In genomic region chr2:157487733-157488175, GRCm38 (mm10) we compare ENCODE assay signal across 11 mouse cellular contexts.
DNase-seq lines count a peak whose midpoint lies in the region; ATAC-seq and TF ChIP-seq lines count a peak whose summit lies in the region.
"Had no signal": no experiment of that assay in that cellular context is flagged by ENCODE, and none has a peak within 500 bp of the region (broad histone marks: within the 10 kb centered on the region; RNA-seq: fewer than 3 reads in every experiment).

No protein-coding gene starts in this region.

- H3K27me3 ChIP-seq in heart, embryonic 13.5 days (replicated peaks): peaks cover 8% of the 10 kb centered on the region
- no peaks in the 10 kb centered on the region for H3K27me3 ChIP-seq in heart, adult 2 months (ENCODE audit: control insufficient read depth, insufficient read depth, low read length)
- H3K27me3 ChIP-seq in forebrain, embryonic 12.5 days: no peaks in the 10 kb centered on the region
- H3K27me3 ChIP-seq in limb, embryonic 10.5 days (ENCODE audit: low read depth, poor library complexity, severe bottlenecking): no peaks in the 10 kb centered on the region
- H3K27me3 ChIP-seq in neural tube, embryonic 13.5 days: no peaks in the 10 kb centered on the region
- no peaks in the 10 kb centered on the region for H3K27me3 ChIP-seq in kidney, embryonic 16.5 days (ENCODE audit: insufficient read depth, low read length)

- no peak overlapping the region for H3K4me3 ChIP-seq in heart, embryonic 13.5 days
- H3K4me3 ChIP-seq in heart, adult 2 months: no peak overlapping the region
- no peak overlapping the region for H3K4me3 ChIP-seq in forebrain, embryonic 12.5 days (replicated peaks)
- no peak overlapping the region for H3K4me3 ChIP-seq in limb, embryonic 10.5 days
- H3K4me3 ChIP-seq in neural tube, embryonic 13.5 days: no peak overlapping the region
- H3K4me3 ChIP-seq in kidney, embryonic 16.5 days (ENCODE audit: low read length): no peak overlapping the region

- no peak for TF ChIP-seq POLR2A in heart, adult 2 months (IDR thresholded peaks at IDR 0.05; ENCODE audit: insufficient read depth, low read depth, low read length)

- H3K4me1 ChIP-seq in heart, embryonic 13.5 days: peaks cover 10% of the 10 kb centered on the region; the same call in 1 of the 2 replicates
- no peaks in the 10 kb centered on the region for H3K4me1 ChIP-seq in heart, adult 2 months (ENCODE audit: control insufficient read depth, insufficient read depth, low read length)
- H3K4me1 ChIP-seq in forebrain, embryonic 12.5 days: peaks cover 40% of the 10 kb centered on the region
- peaks cover 36% of the 10 kb centered on the region for H3K4me1 ChIP-seq in limb, embryonic 10.5 days
- peaks cover 27% of the 10 kb centered on the region for H3K4me1 ChIP-seq in neural tube, embryonic 13.5 days (replicated peaks)
- H3K4me1 ChIP-seq in kidney, embryonic 16.5 days (ENCODE audit: insufficient read depth, low read length): no peaks in the 10 kb centered on the region

- ATAC-seq in heart, embryonic 13.5 days (ENCODE audit: extremely low read depth, insufficient number of reproducible peaks, low FRiP score, low TSS enrichment): no peak
- ATAC-seq in forebrain, embryonic 12.5 days (ENCODE audit: low FRiP score): peak; percentile 82
- 0 out of 2 replicates have a peak, but pooled peaks have one; percentile 50 for ATAC-seq in neural tube, embryonic 13.5 days (ENCODE audit: low read depth)
- ATAC-seq in kidney, embryonic 16.5 days (ENCODE audit: low FRiP score, low TSS enrichment): no peak

- H3K36me3 ChIP-seq in heart, embryonic 13.5 days: no peaks in the 10 kb centered on the region
- no peaks in the 10 kb centered on the region for H3K36me3 ChIP-seq in heart, adult 2 months (ENCODE audit: control insufficient read depth, insufficient read depth, low read length)
- H3K36me3 ChIP-seq in forebrain, embryonic 12.5 days (replicated peaks): no peaks in the 10 kb centered on the region
- H3K36me3 ChIP-seq in limb, embryonic 10.5 days: no peaks in the 10 kb centered on the region
- H3K36me3 ChIP-seq in neural tube, embryonic 13.5 days: no peaks in the 10 kb centered on the region
- no peaks in the 10 kb centered on the region for H3K36me3 ChIP-seq in kidney, embryonic 16.5 days (ENCODE audit: insufficient read depth, low read length)

- TF ChIP-seq EP300 in heart, adult 2 months (IDR thresholded peaks at IDR 0.05; ENCODE audit: insufficient read depth, low read depth, low read length): no peak

- DNase-seq in heart, adult 2 months: no peak
- DNase-seq in limb, embryonic 10.5 days (ENCODE audit: low spot score): peak; percentile 31
- DNase-seq in layer of hippocampus, adult 9-11 months: no peak
- DNase-seq in layer of hippocampus, adult 8-10 months (ENCODE audit: low spot score in 2 of 2): no peak
- DNase-seq: adrenal gland, postnatal 14 days; kidney, adult 8-10 months; lung, embryonic 14.5 days had no signal

- H3K9me3 ChIP-seq in heart, embryonic 13.5 days: no peaks in the 10 kb centered on the region
- H3K9me3 ChIP-seq in forebrain, embryonic 12.5 days: no peaks in the 10 kb centered on the region
- H3K9me3 ChIP-seq in limb, embryonic 10.5 days (replicated peaks): no peaks in the 10 kb centered on the region
- no peaks in the 10 kb centered on the region for H3K9me3 ChIP-seq in neural tube, embryonic 13.5 days
- no peaks in the 10 kb centered on the region for H3K9me3 ChIP-seq in kidney, embryonic 16.5 days (ENCODE audit: low read length)

- intact Hi-C loops in heart, adult 2 months (cut with DNase I): no loop called here

- no peak for TF ChIP-seq CTCF in heart, adult 2 months (IDR thresholded peaks at IDR 0.05)

- peak overlapping the region; percentile 31 for H3K4me2 ChIP-seq in heart, embryonic 13.5 days
- peak overlapping the region; percentile 19 for H3K4me2 ChIP-seq in forebrain, embryonic 12.5 days
- H3K4me2 ChIP-seq in neural tube, embryonic 13.5 days: 0 out of 2 replicates have a peak overlapping the region, but pooled peaks have one; percentile 0
- no peak overlapping the region for H3K4me2 ChIP-seq in kidney, embryonic 16.5 days (replicated peaks; ENCODE audit: low read depth, low read length)
- H3K4me2 ChIP-seq: lung, embryonic 14.5 days had no signal

- 20% methylated on average over 12 of the region's 12 CpGs for WGBS in heart, embryonic 13.5 days
- 39% methylated on average over 11 of the region's 12 CpGs for WGBS in heart, adult 2 months
- WGBS in forebrain, embryonic 12.5 days: 8% methylated on average over 12 of the region's 12 CpGs
- 51% methylated on average over 12 of the region's 12 CpGs for WGBS in limb, embryonic 10.5 days
- WGBS in neural tube, embryonic 13.5 days: 14% methylated on average over 12 of the region's 12 CpGs
- 35% methylated on average over 12 of the region's 12 CpGs for WGBS in kidney, embryonic 16.5 days

- H3K9ac ChIP-seq in heart, embryonic 13.5 days: no peak overlapping the region
- H3K9ac ChIP-seq in heart, adult 2 months (ENCODE audit: low read depth, low read length): no peak overlapping the region
- H3K9ac ChIP-seq in forebrain, embryonic 12.5 days: peak overlapping the region; percentile 8; the same call in 1 of the 2 replicates
- H3K9ac ChIP-seq in neural tube, embryonic 13.5 days: peak overlapping the region; percentile 2; the same call in 1 of the 2 replicates
- no peak overlapping the region for H3K9ac ChIP-seq in kidney, embryonic 16.5 days (replicated peaks; ENCODE audit: low read length)
- H3K9ac ChIP-seq: lung, embryonic 14.5 days had no signal

- no peak overlapping the region for H3K27ac ChIP-seq in heart, embryonic 13.5 days (replicated peaks)
- H3K27ac ChIP-seq in heart, adult 2 months: no peak overlapping the region
- peak overlapping the region; percentile 94 for H3K27ac ChIP-seq in forebrain, embryonic 12.5 days
- peak overlapping the region; percentile 66 for H3K27ac ChIP-seq in limb, embryonic 10.5 days
- H3K27ac ChIP-seq in neural tube, embryonic 13.5 days (replicated peaks): peak overlapping the region; percentile 59
- H3K27ac ChIP-seq in kidney, embryonic 16.5 days (ENCODE audit: low read length): no peak overlapping the region

- no peaks in the 10 kb centered on the region for H3K79me2 ChIP-seq in heart, adult 2 months (replicated peaks; ENCODE audit: control insufficient read depth, insufficient read depth, low read length)

Comparison
In these comparisons a context has a peak if more than half of its experiments do, and no peak if none do; other contexts are left out.
1. ATAC-seq: peak in forebrain, embryonic 12.5 days (single experiment) and neural tube, embryonic 13.5 days (single experiment); none in heart, embryonic 13.5 days (single experiment) and kidney, embryonic 16.5 days (single experiment).
2. H3K27ac ChIP-seq: peak in forebrain, embryonic 12.5 days (single experiment), limb, embryonic 10.5 days (single experiment) and neural tube, embryonic 13.5 days (single experiment); none in heart, embryonic 13.5 days (single experiment), heart, adult 2 months (single experiment) and kidney, embryonic 16.5 days (single experiment).
3. H3K9ac ChIP-seq: peak in forebrain, embryonic 12.5 days (single experiment) and neural tube, embryonic 13.5 days (single experiment); none in heart, embryonic 13.5 days (single experiment), heart, adult 2 months (single experiment) and kidney, embryonic 16.5 days (single experiment).